Mouse (Mus musculus) kidney, postnatal 10 days (tissue): ENCODE measurements around the gene Ripply3.

Experiments
- DNase-seq: peaks from one replicate; pipeline ENCODE4 v3.0.0; 2021; ENCODE audit warnings: mixed read lengths

Gene Ripply3

DNA sequence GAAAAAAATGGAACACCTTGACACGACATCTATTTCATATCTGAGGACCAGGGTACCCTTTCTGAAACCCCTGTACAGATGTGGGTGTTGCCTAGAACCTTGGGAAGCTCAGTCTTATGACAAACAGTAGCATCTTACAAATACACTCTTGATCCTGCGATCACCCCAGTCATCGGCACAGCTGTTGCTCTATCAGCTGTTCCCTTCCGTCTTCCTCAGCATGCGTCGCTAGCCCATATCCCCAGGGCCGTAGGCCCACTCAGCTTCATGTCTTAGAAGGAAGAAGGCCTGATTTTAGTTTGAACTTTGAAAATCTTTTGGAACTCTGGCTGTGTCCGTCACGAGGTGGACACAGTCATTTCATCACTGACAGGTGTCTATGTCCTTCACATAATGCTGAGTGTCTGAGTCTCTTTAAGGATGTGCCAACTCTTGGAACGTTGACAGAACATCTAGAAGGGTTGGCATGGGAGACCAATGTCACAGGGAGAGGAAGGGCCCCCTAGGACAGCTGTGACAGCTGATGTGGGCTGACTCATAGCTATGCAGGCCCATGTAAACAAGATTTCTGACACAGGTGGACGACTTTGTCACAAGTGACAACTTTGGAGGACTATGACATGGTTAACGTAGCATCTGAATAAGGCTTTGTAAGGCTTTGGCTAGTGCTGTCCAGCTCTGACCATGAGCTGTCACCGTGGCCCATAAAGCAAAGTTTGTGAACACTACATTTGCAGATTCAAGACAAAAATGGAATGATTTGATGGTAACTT lies 32.5 kb downstream of the Ripply3 start:
- no peak for DNase-seq

DNA sequence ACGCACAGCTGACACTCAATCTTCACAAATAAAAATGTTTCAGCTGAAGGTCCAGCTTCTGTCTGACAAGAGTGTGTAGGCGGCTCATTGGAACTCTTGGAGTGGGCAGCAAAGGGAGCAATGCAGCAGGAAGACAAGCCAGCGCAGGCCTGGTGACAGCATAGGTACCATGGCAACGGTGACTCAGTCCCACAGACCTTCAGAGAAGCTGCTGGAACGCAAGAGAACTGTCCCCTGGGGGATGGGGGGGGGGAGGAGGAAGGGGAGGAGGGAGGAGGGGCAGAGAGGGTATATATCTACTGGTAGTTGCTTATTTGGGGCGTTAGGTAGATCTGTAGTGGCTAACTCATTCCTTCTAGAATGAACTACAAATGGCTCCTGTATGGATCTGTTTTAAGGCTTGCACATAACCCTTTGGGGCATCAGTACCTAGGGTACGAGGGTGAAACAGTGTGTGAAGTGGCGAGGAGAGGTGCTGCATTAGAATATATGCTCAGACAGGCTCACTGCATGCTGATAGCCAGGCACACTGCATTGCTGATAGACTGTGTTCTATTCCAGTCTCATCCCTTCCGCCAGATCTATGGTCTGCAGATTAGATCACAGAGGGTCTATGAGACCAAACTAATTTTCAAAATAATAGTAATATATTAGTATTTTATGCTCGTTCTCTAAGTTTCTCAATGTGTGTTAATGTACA lies 34.1 kb downstream of the Ripply3 start:
- peak; percentile 61 for DNase-seq

DNA sequence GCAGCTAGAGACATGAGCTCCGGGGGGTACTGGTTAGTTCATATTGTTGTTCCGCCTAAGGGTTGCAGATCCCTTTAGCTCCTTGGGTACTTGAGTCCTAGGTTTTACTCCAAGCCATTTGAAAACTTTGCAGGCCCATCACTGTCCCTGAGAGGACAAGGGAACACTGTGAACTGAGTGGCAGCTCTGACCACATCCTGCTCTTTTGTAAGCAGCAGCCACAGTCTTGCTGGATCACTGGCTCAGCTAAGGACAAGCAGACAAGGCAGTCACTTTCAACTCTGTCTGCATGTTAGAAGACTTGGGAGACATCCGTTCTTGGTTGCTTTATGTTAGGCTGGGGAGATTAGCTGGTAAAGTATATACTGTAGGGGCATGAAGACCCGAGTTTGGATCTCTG lies 35.6 kb downstream of the Ripply3 start:
- no peak for DNase-seq

- DNase-seq, result no peak
Measured at GRCm38 (mm10) chr16:94365435-94365834, 37.2 kb downstream of the Ripply3 start.

DNA sequence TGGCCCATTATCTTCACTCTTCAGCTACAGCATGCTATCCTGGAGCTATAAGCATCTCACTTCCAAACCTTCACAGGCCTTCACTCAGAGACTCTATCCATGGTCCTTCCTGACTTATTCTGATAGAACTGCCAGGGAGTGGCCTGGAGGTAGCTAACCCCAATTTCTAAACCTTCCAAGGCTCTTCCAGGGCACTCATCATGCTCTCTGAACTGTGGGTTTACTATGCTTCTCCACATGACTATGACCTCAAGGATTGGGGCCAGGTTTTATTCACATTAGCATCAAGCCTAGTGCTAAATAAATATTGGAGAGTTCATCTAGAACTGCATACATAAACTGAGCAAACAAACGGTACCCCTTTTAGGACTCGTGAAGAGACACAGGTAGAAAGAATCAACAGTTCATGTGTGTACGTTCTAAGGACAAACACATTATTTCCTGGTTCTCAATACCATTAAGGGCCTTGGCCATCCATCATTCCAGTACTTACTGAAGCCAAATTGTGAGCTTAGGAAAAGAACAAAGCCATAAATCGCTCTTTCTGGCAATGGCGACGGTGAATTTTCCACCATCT lies 41.5 kb downstream of the Ripply3 start:
- no peak for DNase-seq

- DNase-seq, result peak; percentile 97
Measured at GRCm38 (mm10) chr16:94370173-94370914, 42.1 kb downstream of the Ripply3 start, which contains the start of gene Ttc3. Gene Ttc3, plus strand, starts transcription at chr16:94370618.

GRCm38 (mm10) chr16:94370915-94371300 lies 42.7 kb downstream of the Ripply3 start:
- DNase-seq, result peak; percentile 84

- peak; percentile 74 for DNase-seq
Measured at GRCm38 (mm10) chr16:94371301-94371931, 43.2 kb downstream of the Ripply3 start, which contains the start of gene Pigp. Gene Pigp, minus strand, starts transcription at chr16:94371842.

- no peak for DNase-seq
Measured at GRCm38 (mm10) chr16:94379386-94379785, 51.2 kb downstream of the Ripply3 start.

GRCm38 (mm10) chr16:94383277-94383676 lies 55.1 kb downstream of the Ripply3 start:
- no peak for DNase-seq
